Mouse (Mus musculus) hindbrain, embryonic 10.5 days (tissue): Measurements from ENCODE around the gene Glod4. TPM values are rescaled to one million over a fixed set of nuclear protein-coding genes. Genes with fewer than 3 reads are reported as not detected.

Experiments
- DNase-seq: peaks from one replicate; pipeline ENCODE4 v3.0.0-alpha.2; 2017; ENCODE audit warnings: low spot score
- H3K27ac ChIP-seq: fragments of 300-500 bp; sonication (generic); 2 replicates; pipeline ENCODE4 v1.5.1; 2016; ENCODE audit warnings: mild to moderate bottlenecking, moderate library complexity
- H3K27me3 ChIP-seq: fragments of 300-500 bp; sonication (generic); 2 replicates; pipeline ENCODE4 v1.6.1; 2016; ENCODE audit warnings: mild to moderate bottlenecking; ENCODE audit not compliant: poor library complexity, insufficient read depth, severe bottlenecking
- H3K36me3 ChIP-seq: fragments of 300-500 bp; sonication (generic); 2 replicates; pipeline ENCODE4 v1.6.1; 2016; ENCODE audit warnings: mild to moderate bottlenecking, moderate library complexity
- H3K4me1 ChIP-seq: fragments of 300-500 bp; sonication (generic); replicated peaks from 2 replicates; pipeline ENCODE4 v1.6.1; 2016; ENCODE audit warnings: mild to moderate bottlenecking
- H3K4me3 ChIP-seq: fragments of 300-500 bp; sonication (generic); 2 replicates; pipeline ENCODE4 v1.5.1; 2016; ENCODE audit warnings: mild to moderate bottlenecking, moderate library complexity
- H3K9me3 ChIP-seq: fragments of 300-500 bp; sonication (generic); 2 replicates; pipeline ENCODE4 v1.6.1; 2016; ENCODE audit warnings: mild to moderate bottlenecking, moderate library complexity
- WGBS: fragments of 180-500 bp; shearing (Covaris S2); methylation state at CpG from one replicate; pipeline ENCODE4 v1.1.7; 2016; 5-methylcytosine and 5-hydroxymethylcytosine counted together
- polyA plus RNA-seq: library from polyadenylated mRNA; unstranded; fragments of >200 nt; fragmentation: Nextera tagmentation; extraction: Ambion mirVana; gene quantifications from 2 replicates; pipeline ENCODE4 v1.2.1, GENCODE M21; 2016

The Glod4 gene
- polyA plus RNA-seq, 1 experiment from 2014 or later: 126 TPM

DNA sequence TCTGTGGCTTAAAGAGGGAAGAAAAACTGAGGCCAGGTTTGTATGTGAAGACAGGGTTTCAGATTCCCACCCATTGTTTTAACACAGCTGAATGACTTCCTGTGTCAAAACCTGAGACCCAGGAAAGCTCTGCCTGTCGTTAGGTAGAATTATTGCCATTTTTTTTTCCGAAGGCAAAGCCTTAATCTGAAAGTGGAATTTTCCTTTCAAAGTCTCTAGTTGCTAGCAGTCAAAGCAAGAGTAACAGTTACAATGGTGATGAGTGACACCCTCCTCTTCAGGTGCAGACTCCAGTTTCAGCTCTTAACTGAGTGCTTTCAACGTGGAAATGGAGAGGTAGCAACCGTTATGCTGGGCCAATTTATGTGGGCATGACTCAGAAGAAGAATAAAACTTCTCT is 92.5 kb downstream of the Glod4 start:
- no peaks in the 10 kb centered on the region for H3K27me3 ChIP-seq
- WGBS: 76% methylated on average over 4 of the region's 4 CpGs
- DNase-seq: no peak
- no peak overlapping the region for H3K27ac ChIP-seq
- H3K4me3 ChIP-seq: no peak overlapping the region
- no peaks in the 10 kb centered on the region for H3K9me3 ChIP-seq
- H3K4me1 ChIP-seq: peaks cover 13% of the 10 kb centered on the region
- peaks cover 12% of the 10 kb centered on the region for H3K36me3 ChIP-seq

DNA sequence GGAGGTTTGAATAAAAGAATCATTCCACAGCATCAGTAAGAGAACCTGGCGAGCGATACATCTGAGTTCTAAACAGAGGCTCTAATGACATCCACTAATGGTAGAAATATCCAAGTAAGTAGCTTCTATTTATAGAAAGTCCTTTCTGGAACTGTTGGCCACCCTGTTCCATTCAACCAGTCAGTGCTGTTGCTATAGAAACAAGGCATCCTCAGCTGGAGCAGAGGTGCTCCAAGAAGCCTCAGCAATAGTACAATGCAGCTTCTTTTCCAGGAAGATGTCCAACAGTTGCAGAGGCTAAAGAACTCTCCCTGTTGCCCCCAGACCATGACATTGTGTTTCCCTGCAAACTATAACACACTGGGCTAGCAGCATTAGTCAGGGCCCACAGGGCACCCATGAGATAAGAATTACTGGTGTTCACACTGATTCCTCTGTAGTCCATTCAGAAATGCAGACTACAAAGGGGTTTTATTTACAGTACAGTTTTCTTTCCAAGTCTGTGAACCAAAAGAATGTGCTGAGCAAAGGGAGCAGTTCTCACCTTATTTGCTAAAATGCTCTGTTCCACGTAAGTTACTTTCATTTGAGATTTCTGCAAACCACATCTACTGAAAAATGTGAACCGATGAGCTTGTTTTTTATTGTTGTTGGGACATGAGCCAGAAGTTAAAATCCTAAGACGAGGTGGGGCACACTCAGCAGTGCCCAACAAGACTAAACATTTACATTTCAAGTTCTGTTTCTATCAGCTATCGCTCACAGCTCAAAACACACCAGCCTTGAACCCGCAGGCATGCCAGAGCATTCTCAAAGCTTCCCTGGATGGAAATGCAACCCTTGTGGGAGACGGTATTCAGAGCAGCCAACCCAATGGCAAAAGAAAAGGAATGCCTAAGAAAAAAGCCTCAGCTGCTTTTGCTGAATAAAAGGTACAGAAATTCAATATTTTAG is 95.2 kb downstream of the Glod4 start:
- Histone ChIP-seq H3K4me1 (peaks cover 13% of the 10 kb centered on the region), H3K9me3 (no peaks in the 10 kb centered on the region), H3K27ac (no peak overlapping the region), H3K4me3 (no peak overlapping the region), H3K36me3 (peaks cover 8% of the 10 kb centered on the region), H3K27me3 (no peaks in the 10 kb centered on the region)
- DNase-seq: no peak
- WGBS: 85% methylated on average over 8 of the region's 8 CpGs

DNA sequence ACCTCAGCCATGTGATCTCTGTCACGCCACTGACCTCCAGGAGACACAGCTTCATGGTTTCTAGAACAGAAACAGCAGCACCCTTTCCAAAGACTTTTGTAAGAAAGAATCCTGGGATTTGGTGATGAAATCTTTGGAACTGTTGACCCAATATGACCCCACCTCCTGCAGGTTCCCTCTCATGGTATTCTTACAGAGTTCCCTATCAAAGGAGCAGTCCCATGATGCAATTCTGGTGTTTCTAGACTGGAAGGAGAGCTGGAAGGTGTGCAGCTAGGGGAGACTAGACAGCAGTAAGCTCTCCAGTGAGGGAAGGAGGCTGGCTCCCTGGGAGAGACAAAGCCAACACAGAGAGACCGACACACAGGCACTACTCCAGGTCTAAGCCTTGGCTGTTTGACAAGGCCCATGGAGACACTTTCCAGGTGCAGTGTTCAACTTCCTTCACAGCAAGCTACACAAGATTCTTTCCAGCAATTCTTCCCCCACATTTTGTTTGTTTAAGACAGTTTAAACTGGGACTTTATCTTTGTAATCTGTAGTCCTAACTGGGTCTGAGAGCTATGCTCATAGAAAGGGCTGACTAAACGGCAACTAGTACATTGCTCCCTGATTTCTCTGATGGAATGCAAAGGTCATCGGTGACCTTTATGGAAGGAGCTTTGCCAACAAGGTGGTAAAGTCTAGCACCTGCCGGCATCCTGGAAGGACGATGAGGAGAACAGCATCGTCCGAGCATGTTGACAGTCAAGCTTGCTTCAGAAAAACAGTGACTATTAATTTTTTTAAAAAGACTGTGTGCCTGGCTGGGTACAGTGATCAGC is 97.1 kb downstream of the Glod4 start:
- Histone ChIP-seq H3K36me3 (peaks cover 12% of the 10 kb centered on the region), H3K27ac (no peak overlapping the region), H3K4me1 (peaks cover 13% of the 10 kb centered on the region), H3K4me3 (no peak overlapping the region), H3K9me3 (no peaks in the 10 kb centered on the region), H3K27me3 (no peaks in the 10 kb centered on the region)
- DNase-seq: no peak
- 92% methylated on average over 8 of the region's 8 CpGs for WGBS

DNA sequence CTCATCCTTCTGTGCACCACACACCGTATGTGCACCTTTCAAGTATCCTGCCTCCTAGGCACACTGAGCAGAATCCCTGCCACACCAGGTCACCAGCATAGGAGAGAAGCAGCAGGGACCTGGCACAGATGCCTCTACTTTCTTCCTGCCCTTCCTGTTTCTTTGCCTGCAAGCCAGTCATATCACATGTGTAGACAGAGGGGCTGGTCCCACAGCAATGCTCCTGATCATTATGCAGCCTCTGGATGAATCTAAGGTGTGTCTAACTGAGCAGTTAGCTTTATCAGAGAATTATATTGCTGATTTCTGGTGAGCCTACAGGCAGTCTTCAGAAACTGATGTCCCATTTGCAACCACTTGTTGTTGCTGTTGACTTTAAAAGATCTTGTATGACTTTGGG is 98.4 kb downstream of the Glod4 start:
- H3K27me3 ChIP-seq: no peaks in the 10 kb centered on the region
- H3K4me1 ChIP-seq: peaks cover 13% of the 10 kb centered on the region
- peaks cover 16% of the 10 kb centered on the region for H3K36me3 ChIP-seq
- H3K9me3 ChIP-seq: no peaks in the 10 kb centered on the region
- no peak overlapping the region for H3K4me3 ChIP-seq
- no peak overlapping the region for H3K27ac ChIP-seq
- WGBS: 93% methylated on average over 1 of the region's 1 CpGs
- no peak for DNase-seq

DNA sequence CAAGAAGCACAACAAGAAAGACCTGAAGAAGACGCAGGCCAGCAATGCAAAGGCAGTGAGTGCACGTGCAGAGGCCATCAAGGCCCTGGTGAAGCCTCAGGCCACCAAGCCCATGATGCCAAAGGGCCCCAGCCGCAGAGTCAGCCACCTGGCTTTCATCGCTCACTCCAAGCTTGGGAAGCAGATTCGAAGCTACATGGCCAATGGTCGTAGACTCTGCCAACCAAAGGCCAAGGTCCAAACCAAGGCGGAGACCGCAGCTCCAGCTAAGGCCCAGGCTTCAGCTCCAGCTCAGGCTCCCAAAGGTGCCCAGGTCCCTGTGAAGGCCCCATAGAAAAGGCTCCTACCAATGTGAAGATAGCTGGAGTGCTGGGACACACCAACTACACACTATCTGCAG is 99.1 kb downstream of the Glod4 start:
- Histone ChIP-seq H3K4me1 (peaks cover 13% of the 10 kb centered on the region), H3K27ac (no peak overlapping the region), H3K4me3 (no peak overlapping the region), H3K27me3 (no peaks in the 10 kb centered on the region), H3K36me3 (peaks cover 16% of the 10 kb centered on the region), H3K9me3 (no peaks in the 10 kb centered on the region)
- no peak for DNase-seq
- WGBS: 93% methylated on average over 8 of the region's 8 CpGs

DNA sequence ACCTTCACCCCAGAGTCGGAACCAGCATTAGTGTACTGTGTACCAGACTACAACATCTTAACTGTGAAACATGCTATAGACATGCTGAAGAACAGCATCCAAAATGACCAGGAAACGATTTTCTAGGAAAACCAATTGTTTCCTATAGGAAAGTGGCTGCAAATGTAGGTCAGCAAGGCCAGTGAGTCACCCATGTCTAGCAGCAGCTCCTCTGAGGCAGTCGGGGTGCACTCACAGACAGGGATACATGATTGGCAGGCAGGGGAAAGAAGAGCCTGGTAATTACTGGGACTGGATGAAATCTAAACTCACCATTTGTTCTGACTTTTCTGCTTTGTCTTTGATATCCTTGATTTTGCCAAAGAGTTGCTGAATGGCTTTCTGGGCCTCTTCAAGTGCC is 105.5 kb downstream of the Glod4 start:
- Histone ChIP-seq H3K9me3 (no peaks in the 10 kb centered on the region), H3K27ac (no peak overlapping the region), H3K27me3 (no peaks in the 10 kb centered on the region), H3K36me3 (peaks cover 52% of the 10 kb centered on the region), H3K4me1 (no peaks in the 10 kb centered on the region), H3K4me3 (no peak overlapping the region)
- 89% methylated on average over 3 of the region's 3 CpGs for WGBS
- no peak for DNase-seq

DNA sequence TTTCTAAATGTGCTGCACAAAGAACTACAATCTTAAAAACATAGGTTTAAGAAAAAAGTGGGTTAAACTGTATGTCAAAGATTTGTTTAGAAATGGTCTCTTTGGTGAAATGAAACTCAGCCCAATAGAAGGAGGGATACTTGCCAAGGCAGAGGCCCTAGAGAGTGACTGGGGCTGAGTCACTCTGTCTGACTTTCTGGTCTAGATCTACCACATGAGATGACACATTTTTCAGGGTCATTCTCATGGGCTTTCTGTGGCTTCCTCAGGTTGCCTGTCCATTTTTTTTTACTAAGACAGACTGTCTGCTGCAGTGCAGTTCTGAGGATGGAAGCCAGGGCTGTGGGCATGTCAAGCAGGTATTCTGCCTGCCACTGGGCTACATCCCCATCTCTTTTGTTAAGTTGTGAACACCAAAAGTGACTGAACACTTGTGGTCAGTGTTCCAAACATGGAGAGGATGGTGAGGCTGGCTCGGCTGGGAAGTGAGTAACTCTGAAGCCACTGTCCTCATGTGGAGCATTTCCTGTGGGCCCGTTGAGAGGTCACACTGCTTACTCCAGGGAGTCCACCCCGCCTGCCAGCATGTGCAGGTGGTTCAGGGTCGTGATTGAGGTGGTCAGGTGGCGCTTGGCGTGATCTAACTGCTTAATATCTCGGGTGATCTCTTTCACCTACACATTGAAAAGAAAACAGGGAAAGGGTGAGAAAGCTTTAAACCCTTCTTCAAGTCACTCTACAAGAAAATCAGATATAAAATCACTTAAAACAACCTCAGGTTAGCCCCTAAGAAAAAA is 107.7 kb downstream of the Glod4 start:
- 85% methylated on average over 7 of the region's 7 CpGs for WGBS
- no peak for DNase-seq
- Histone ChIP-seq H3K36me3 (peaks cover 57% of the 10 kb centered on the region), H3K4me1 (no peaks in the 10 kb centered on the region), H3K4me3 (no peak overlapping the region), H3K27me3 (no peaks in the 10 kb centered on the region), H3K27ac (no peak overlapping the region), H3K9me3 (no peaks in the 10 kb centered on the region)

DNA sequence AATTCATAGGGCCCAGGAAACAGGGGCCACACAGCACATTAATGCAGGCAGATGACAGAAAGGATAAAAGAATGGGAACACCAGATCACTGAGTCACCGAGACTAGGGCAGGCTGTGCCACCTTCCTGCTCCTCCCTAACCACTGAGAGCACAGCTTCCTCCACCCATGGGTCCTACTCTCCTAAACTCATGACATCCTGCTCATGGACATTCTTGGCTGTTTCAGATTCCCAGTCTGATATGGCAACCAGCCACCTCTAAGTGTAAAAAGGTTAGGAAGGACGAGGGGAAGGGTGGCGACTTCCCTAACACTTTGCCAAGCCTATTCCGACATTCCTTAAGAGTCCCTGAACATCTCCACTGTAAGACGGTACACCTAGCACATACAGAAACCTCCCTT is 112.7 kb downstream of the Glod4 start:
- H3K36me3 ChIP-seq: peaks cover 52% of the 10 kb centered on the region
- no peak overlapping the region for H3K27ac ChIP-seq
- H3K9me3 ChIP-seq: no peaks in the 10 kb centered on the region
- no peaks in the 10 kb centered on the region for H3K27me3 ChIP-seq
- DNase-seq: no peak
- H3K4me1 ChIP-seq: no peaks in the 10 kb centered on the region
- H3K4me3 ChIP-seq: no peak overlapping the region
- 88% methylated on average over 5 of the region's 5 CpGs for WGBS

DNA sequence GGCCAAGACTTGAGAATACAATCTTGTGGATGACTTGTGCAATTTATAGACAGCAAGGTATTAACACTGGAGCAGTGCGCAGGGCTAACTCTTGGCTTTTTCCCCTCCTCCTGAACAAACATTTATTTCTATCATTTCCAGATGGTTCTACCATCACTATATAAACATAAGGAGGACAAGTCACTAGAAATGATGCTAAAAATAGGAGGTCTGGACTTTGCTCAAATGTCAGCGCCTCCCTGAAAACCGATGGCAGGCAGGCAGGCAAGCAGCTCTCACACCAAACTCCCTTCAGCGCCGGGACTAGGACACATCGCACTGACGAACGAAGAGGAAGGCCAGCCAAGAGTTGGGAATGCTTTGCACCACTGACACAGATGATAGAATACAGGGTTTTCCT is 118.1 kb downstream of the Glod4 start:
- peak; percentile 6 for DNase-seq
- peaks cover 2% of the 10 kb centered on the region; the same call in 1 of the 2 replicates for H3K4me1 ChIP-seq
- H3K4me3 ChIP-seq: no peak overlapping the region
- no peaks in the 10 kb centered on the region for H3K27me3 ChIP-seq
- peaks cover 41% of the 10 kb centered on the region for H3K36me3 ChIP-seq
- no peaks in the 10 kb centered on the region for H3K9me3 ChIP-seq
- 77% methylated on average over 8 of the region's 8 CpGs for WGBS
- H3K27ac ChIP-seq: no peak overlapping the region

DNA sequence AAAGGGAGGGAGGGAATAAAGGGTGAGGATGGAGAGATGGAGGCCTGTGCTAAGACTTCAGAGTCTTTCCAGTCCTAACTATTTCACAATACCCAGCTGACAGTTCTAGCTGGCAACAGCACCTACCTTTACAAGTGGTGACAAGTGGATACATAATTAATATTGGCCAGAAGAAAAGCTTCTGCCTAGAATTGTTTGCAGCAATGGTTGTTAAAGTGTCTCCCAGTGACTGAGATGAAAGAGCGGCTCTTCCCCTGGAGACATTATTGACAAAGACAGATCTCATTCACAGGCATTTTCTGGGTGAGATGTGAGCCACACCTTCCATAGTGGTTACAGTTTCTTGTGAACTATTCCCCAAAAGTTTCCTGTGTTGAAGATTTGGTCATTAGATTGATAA is 120.0 kb downstream of the Glod4 start:
- Histone ChIP-seq H3K4me3 (no peak overlapping the region), H3K4me1 (peaks cover 6% of the 10 kb centered on the region; the same call in 1 of the 2 replicates), H3K27me3 (no peaks in the 10 kb centered on the region), H3K36me3 (peaks cover 40% of the 10 kb centered on the region), H3K27ac (no peak overlapping the region), H3K9me3 (no peaks in the 10 kb centered on the region)
- WGBS: 94% methylated on average over 1 of the region's 1 CpGs
- no peak for DNase-seq

DNA sequence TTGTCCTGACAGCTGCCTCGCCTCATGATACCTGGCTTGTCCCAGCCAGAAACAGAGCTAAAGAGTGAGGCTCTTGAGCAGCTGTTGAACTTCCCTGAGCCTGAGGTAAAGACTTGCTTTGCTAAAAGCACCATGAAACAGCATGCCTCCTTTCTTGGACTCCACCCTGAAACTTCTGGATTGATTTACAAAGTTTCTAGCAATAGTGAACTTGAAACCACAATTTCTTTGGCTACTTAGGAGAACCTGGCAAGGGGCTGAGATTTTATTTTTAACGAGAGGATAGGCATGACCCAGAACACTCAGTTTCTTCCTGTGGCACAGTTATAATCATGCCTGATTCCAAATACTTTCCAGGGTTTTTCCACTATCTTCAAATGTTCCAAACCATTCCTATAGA is 121.0 kb downstream of the Glod4 start:
- H3K27ac ChIP-seq: no peak overlapping the region
- H3K9me3 ChIP-seq: no peaks in the 10 kb centered on the region
- peaks cover 6% of the 10 kb centered on the region; the same call in 1 of the 2 replicates for H3K4me1 ChIP-seq
- H3K27me3 ChIP-seq: no peaks in the 10 kb centered on the region
- peaks cover 37% of the 10 kb centered on the region for H3K36me3 ChIP-seq
- 91% methylated on average over 2 of the region's 2 CpGs for WGBS
- no peak overlapping the region for H3K4me3 ChIP-seq
- no peak for DNase-seq

DNA sequence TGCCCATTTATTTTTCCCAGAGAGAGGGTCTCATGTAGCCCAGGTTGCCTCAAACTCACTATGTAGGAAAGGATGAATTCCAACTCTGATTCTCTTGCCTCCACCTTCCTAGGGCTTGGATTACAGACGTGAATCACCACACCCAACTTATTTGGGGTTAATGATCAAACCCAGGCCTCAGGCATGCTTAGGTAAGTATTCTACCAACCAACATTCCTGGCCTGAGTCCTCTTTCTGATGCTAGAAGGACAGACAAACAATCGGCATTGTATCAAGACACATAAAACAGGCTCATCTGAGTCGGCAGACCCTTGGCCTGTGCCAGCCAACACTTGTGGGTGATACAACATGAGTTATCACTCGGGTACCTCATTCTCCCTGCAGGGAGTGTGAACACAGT is 122.4 kb downstream of the Glod4 start:
- Histone ChIP-seq H3K4me3 (no peak overlapping the region), H3K4me1 (peaks cover 6% of the 10 kb centered on the region; the same call in 1 of the 2 replicates), H3K27ac (no peak overlapping the region), H3K27me3 (no peaks in the 10 kb centered on the region), H3K9me3 (no peaks in the 10 kb centered on the region), H3K36me3 (peaks cover 50% of the 10 kb centered on the region)
- DNase-seq: no peak
- 89% methylated on average over 4 of the region's 4 CpGs for WGBS
